8 mouse cellular contexts compared by ENCODE assay signal in genomic region chr7:145114660-145115059, GRCm38 (mm10).
DNase-seq lines count a peak whose midpoint lies in the region; ATAC-seq and TF ChIP-seq lines count a peak whose summit lies in the region.

No protein-coding gene starts in this region.

- no peaks in the 10 kb centered on the region for H3K27me3 ChIP-seq in stomach, postnatal 0 days (ENCODE audit: control insufficient read depth, insufficient read depth, low read length)
- no peaks in the 10 kb centered on the region; the same call in 1 of the 2 replicates for H3K27me3 ChIP-seq in neural tube, embryonic 15.5 days (replicated peaks)

- no peak overlapping the region for H3K9ac ChIP-seq in stomach, postnatal 0 days (ENCODE audit: low read length)
- H3K9ac ChIP-seq in neural tube, embryonic 15.5 days (replicated peaks), result no peak overlapping the region

- no peaks in the 10 kb centered on the region for H3K36me3 ChIP-seq in stomach, postnatal 0 days (ENCODE audit: control insufficient read depth, insufficient read depth, low read length)
- H3K36me3 ChIP-seq in neural tube, embryonic 15.5 days, result no peaks in the 10 kb centered on the region

- no peak for TF ChIP-seq EP300 in stomach, postnatal 0 days (optimal IDR thresholded peaks at IDR 0.05)

- peaks cover 4% of the 10 kb centered on the region; the same call in 1 of the 2 replicates for H3K4me1 ChIP-seq in stomach, postnatal 0 days (replicated peaks; ENCODE audit: control insufficient read depth, insufficient read depth)
- peaks cover 14% of the 10 kb centered on the region for H3K4me1 ChIP-seq in neural tube, embryonic 15.5 days

- ATAC-seq in stomach, postnatal 0 days (ENCODE audit: low FRiP score, low TSS enrichment), result no peak
- ATAC-seq in neural tube, embryonic 15.5 days (ENCODE audit: low FRiP score), result no peak

- WGBS in stomach, postnatal 0 days, result 73% methylated on average over 2 of the region's 2 CpGs
- 88% methylated on average over 2 of the region's 2 CpGs for WGBS in neural tube, embryonic 15.5 days

- H3K27ac ChIP-seq in stomach, postnatal 0 days (replicated peaks), result no peak overlapping the region
- H3K27ac ChIP-seq in neural tube, embryonic 15.5 days (replicated peaks), result no peak overlapping the region

- H3K9me3 ChIP-seq in stomach, postnatal 0 days (ENCODE audit: control insufficient read depth, low read length), result no peaks in the 10 kb centered on the region
- H3K9me3 ChIP-seq in neural tube, embryonic 15.5 days (replicated peaks), result no peaks in the 10 kb centered on the region

- H3K4me3 ChIP-seq in stomach, postnatal 0 days (ENCODE audit: low read depth, low read length), result no peak overlapping the region
- H3K4me3 ChIP-seq in neural tube, embryonic 15.5 days (replicated peaks), result no peak overlapping the region

- DNase-seq in gastrocnemius, adult 18-20 months (ENCODE audit: low spot score), result peak; percentile 18
- no peak for DNase-seq in gastrocnemius, postnatal 36 days
- DNase-seq in spleen, postnatal 36 days (ENCODE audit: low spot score in 2 of 2), result peak; percentile 16 to 18
- no peak for DNase-seq in spleen, postnatal 4 days (ENCODE audit: low spot score in 2 of 2)
- DNase-seq in heart, postnatal 4 days, result peak; percentile 61
- DNase-seq in stomach, postnatal 0 days (ENCODE audit: low spot score), result no peak
- no peak for DNase-seq in testis, postnatal 10 days (ENCODE audit: low spot score)

- intact Hi-C loops in gastrocnemius, postnatal 36 days (cut with DNase I), result loop anchor here (5.0 kb wide), 1 partner anchor 177 kb away; the partner anchor contains the start of gene Ccnd1

- TF ChIP-seq CTCF in stomach, postnatal 0 days (IDR thresholded peaks at IDR 0.05; ENCODE audit: low read depth), result peak; percentile 71

- no peak overlapping the region for H3K4me2 ChIP-seq in stomach, postnatal 0 days (replicated peaks; ENCODE audit: low read depth)
- no peak overlapping the region for H3K4me2 ChIP-seq in neural tube, embryonic 15.5 days

Comparison
In these comparisons a context has a peak if more than half of its experiments do, and no peak if none do; other contexts are left out.
1. DNase-seq: peak in gastrocnemius, adult 18-20 months (single experiment), spleen, postnatal 36 days (2 of 2) and heart, postnatal 4 days (single experiment); none in gastrocnemius, postnatal 36 days (0 of 2), spleen, postnatal 4 days (0 of 2), stomach, postnatal 0 days (single experiment) and testis, postnatal 10 days (single experiment).